Mouse (Mus musculus): Measurements from ENCODE around the gene Gm20388.

GRCm38 (mm10) chr8:120118162-120118561 is 207.5 kb downstream of the Gm20388 start:
- no peak for TF ChIP-seq POLR2A (IDR thresholded peaks at IDR 0.05; ENCODE audit: insufficient read depth, low read depth, low read length)
- no peak for TF ChIP-seq CTCF (IDR thresholded peaks at IDR 0.05; ENCODE audit: insufficient read depth, low read depth, low read length)

All from olfactory bulb, adult 2 months (tissue).